Comparison of ENCODE assay signal across 8 mouse cellular contexts in the genomic region with DNA sequence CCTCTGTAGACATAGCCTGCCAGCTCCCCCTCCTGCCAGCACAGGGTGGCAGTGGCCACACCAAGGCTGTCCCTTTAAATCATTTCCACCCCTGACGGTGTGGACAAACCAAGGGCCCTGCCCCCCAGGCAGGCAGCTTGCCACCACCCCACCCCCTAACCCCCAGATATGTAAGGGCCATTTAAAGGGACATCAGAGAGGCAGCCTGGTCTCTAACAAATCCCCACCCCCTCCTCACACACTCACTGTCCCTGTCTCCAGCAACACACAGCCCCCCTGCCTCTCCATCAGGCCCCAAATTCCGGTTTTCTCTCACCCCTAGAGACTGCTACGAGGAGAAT. TPM values are rescaled to one million over a fixed set of nuclear protein-coding genes. Genes with fewer than 3 reads are reported as not detected.
DNase-seq lines count a peak whose midpoint lies in the region; ATAC-seq and TF ChIP-seq lines count a peak whose summit lies in the region.

No protein-coding gene starts in this region.

- intact Hi-C loops in left cerebral cortex, adult 2 months (cut with DNase I), result loop anchor here (5.0 to 10.0 kb wide), 2 partner anchors 167 to 250 kb away; a partner anchor contains a TSS
- intact Hi-C loops in heart, postnatal 36 days (cut with DNase I), result loop anchor here (5.0 to 10.0 kb wide), 4 partner anchors 303 to 820 kb away; a partner anchor contains a TSS

- peaks cover 3% of the 10 kb centered on the region; the same call in 1 of the 2 replicates for H3K36me3 ChIP-seq in forebrain, embryonic 11.5 days (ENCODE audit: control insufficient read depth, insufficient read depth, low read length)
- H3K36me3 ChIP-seq in limb, embryonic 10.5 days, result peaks cover 27% of the 10 kb centered on the region
- H3K36me3 ChIP-seq in midbrain, embryonic 15.5 days (replicated peaks), result 0 out of 2 replicates have a peak, but pooled peaks cover 11% of the 10 kb centered on the region

- peak overlapping the region; percentile 99 for H3K4me2 ChIP-seq in forebrain, embryonic 11.5 days (ENCODE audit: low read depth, low read length, severe bottlenecking)
- peak overlapping the region; percentile 85 for H3K4me2 ChIP-seq in midbrain, embryonic 15.5 days

- WGBS in forebrain, embryonic 11.5 days, result 0% methylated on average over 3 of the region's 3 CpGs
- WGBS in limb, embryonic 10.5 days, result 0% methylated on average over 3 of the region's 3 CpGs
- 0% methylated on average over 3 of the region's 3 CpGs for WGBS in midbrain, embryonic 15.5 days

- H3K9me3 ChIP-seq in forebrain, embryonic 11.5 days (ENCODE audit: control insufficient read depth, low read length), result no peaks in the 10 kb centered on the region
- H3K9me3 ChIP-seq in limb, embryonic 10.5 days (replicated peaks), result no peaks in the 10 kb centered on the region
- H3K9me3 ChIP-seq in midbrain, embryonic 15.5 days, result no peaks in the 10 kb centered on the region

- H3K27me3 ChIP-seq in forebrain, embryonic 11.5 days (ENCODE audit: control insufficient read depth, insufficient read depth, low read length), result no peaks in the 10 kb centered on the region
- no peaks in the 10 kb centered on the region for H3K27me3 ChIP-seq in limb, embryonic 10.5 days (ENCODE audit: low read depth, poor library complexity, severe bottlenecking)
- H3K27me3 ChIP-seq in midbrain, embryonic 15.5 days (replicated peaks), result no peaks in the 10 kb centered on the region

- peak overlapping the region; percentile 51 for H3K4me3 ChIP-seq in left cerebral cortex, adult 2 months
- peak overlapping the region; percentile 81 for H3K4me3 ChIP-seq in forebrain, embryonic 11.5 days (ENCODE audit: low read depth, low read length)
- peak overlapping the region; percentile 87 for H3K4me3 ChIP-seq in limb, embryonic 10.5 days
- peak overlapping the region; percentile 55 for H3K4me3 ChIP-seq in midbrain, embryonic 15.5 days

- peaks cover 45% of the 10 kb centered on the region for H3K4me1 ChIP-seq in forebrain, embryonic 11.5 days (replicated peaks; ENCODE audit: control insufficient read depth, insufficient read depth, low read length)
- H3K4me1 ChIP-seq in limb, embryonic 10.5 days, result peaks cover 92% of the 10 kb centered on the region
- H3K4me1 ChIP-seq in midbrain, embryonic 15.5 days, result peaks cover 73% of the 10 kb centered on the region

- H3K27ac ChIP-seq in left cerebral cortex, adult 2 months, result peak overlapping the region; percentile 87
- peak overlapping the region; percentile 100 for H3K27ac ChIP-seq in forebrain, embryonic 11.5 days (ENCODE audit: low read depth, low read length)
- peak overlapping the region; percentile 100 for H3K27ac ChIP-seq in limb, embryonic 10.5 days
- peak overlapping the region; percentile 96 for H3K27ac ChIP-seq in midbrain, embryonic 15.5 days

- no peak; the same call in 1 of the 2 replicates for TF ChIP-seq CTCF in left cerebral cortex, adult 2 months (IDR thresholded peaks at IDR 0.05)

- peak in 1 of 2 experiments; percentile 47 for DNase-seq in left cerebral cortex, adult 2 months (ENCODE audit: extremely low spot score in 1 of 2, low spot score in 2 of 2)
- no peak for DNase-seq in left cerebral cortex, adult 11 months (ENCODE audit: low spot score)
- peak; percentile 66 for DNase-seq in adrenal gland, postnatal 25 days
- DNase-seq in forebrain, embryonic 11.5 days (ENCODE audit: low spot score), result peak; percentile 80
- DNase-seq in heart, postnatal 36 days, result peak; percentile 48 to 56
- no peak for DNase-seq in limb, embryonic 10.5 days (ENCODE audit: low spot score)
- DNase-seq in thymus, postnatal 25 days, result no peak

- H3K9ac ChIP-seq in forebrain, embryonic 11.5 days (ENCODE audit: low read length), result peak overlapping the region; percentile 98
- peak overlapping the region; percentile 82 for H3K9ac ChIP-seq in midbrain, embryonic 15.5 days

- ATAC-seq in forebrain, embryonic 11.5 days (replicated peaks; ENCODE audit: low FRiP score), result peak; percentile 4; the same call in 1 of the 2 replicates
- ATAC-seq in midbrain, embryonic 15.5 days (replicated peaks), result peak; percentile 16

RNA-seq across cellular contexts. Expression of a gene that starts 1.8 kb away (rescaled TPM):
- total RNA-seq in left cerebral cortex, adult 2 months (2021), result 10 to 100 TPM; 31.1 to 45.3 TPM
- 45.1 and 46.2 TPM in 2 replicates for total RNA-seq in adrenal gland, postnatal 25 days (2021)
- 40.9 and 41.0 TPM in 2 replicates for polyA plus RNA-seq in forebrain, embryonic 11.5 days (2014; fragmentation: Nextera tagmentation; extraction: Ambion mirVana)
- 10 to 100 TPM; 26.1 to 29.1 TPM for total RNA-seq in heart, postnatal 36 days (2021)
- polyA plus RNA-seq in limb, embryonic 10.5 days (2016; fragmentation: Nextera tagmentation; extraction: Ambion mirVana), result 36.6 and 40.8 TPM in 2 replicates
- polyA plus RNA-seq in midbrain, embryonic 15.5 days (2015; fragmentation: Nextera tagmentation; extraction: Ambion mirVana), result 41.3 and 45.3 TPM in 2 replicates

RNA-seq across cellular contexts. Expression of a gene that starts 17.3 kb away (rescaled TPM):
- total RNA-seq in left cerebral cortex, adult 2 months (2021), result 1 to 10 TPM; 2.9 to 3.8 TPM
- total RNA-seq in adrenal gland, postnatal 25 days (2021), result 13.9 and 16.9 TPM in 2 replicates
- polyA plus RNA-seq in forebrain, embryonic 11.5 days (2014; fragmentation: Nextera tagmentation; extraction: Ambion mirVana), result 15.6 and 18.5 TPM in 2 replicates
- 10 to 100 TPM; 23.3 to 29.6 TPM for total RNA-seq in heart, postnatal 36 days (2021)
- polyA plus RNA-seq in limb, embryonic 10.5 days (2016; fragmentation: Nextera tagmentation; extraction: Ambion mirVana), result 23.0 and 24.7 TPM in 2 replicates
- 6.5 and 7.0 TPM in 2 replicates for polyA plus RNA-seq in midbrain, embryonic 15.5 days (2015; fragmentation: Nextera tagmentation; extraction: Ambion mirVana)

RNA-seq across cellular contexts. Expression of a gene that starts 19.9 kb away (rescaled TPM):
- total RNA-seq in left cerebral cortex, adult 2 months (2021), result 10 to 100 TPM; 40.7 to 45.6 TPM
- total RNA-seq in adrenal gland, postnatal 25 days (2021), result 43.5 and 51.0 TPM in 2 replicates
- 43.7 and 44.4 TPM in 2 replicates for polyA plus RNA-seq in forebrain, embryonic 11.5 days (2014; fragmentation: Nextera tagmentation; extraction: Ambion mirVana)
- 10 to 100 TPM; 29.6 to 31.8 TPM for total RNA-seq in heart, postnatal 36 days (2021)
- 45.2 and 51.6 TPM in 2 replicates for polyA plus RNA-seq in limb, embryonic 10.5 days (2016; fragmentation: Nextera tagmentation; extraction: Ambion mirVana)
- polyA plus RNA-seq in midbrain, embryonic 15.5 days (2015; fragmentation: Nextera tagmentation; extraction: Ambion mirVana), result 32.7 and 33.5 TPM in 2 replicates

RNA-seq across cellular contexts. Expression of a gene that starts 20.0 kb away (rescaled TPM):
- 100 to 1,000 TPM in 1 of 2 experiments, 10 to 100 TPM in 1; 94.0 to 113 TPM for total RNA-seq in left cerebral cortex, adult 2 months (2021)
- 127 and 149 TPM in 2 replicates for total RNA-seq in adrenal gland, postnatal 25 days (2021)
- 105 and 109 TPM in 2 replicates for polyA plus RNA-seq in forebrain, embryonic 11.5 days (2014; fragmentation: Nextera tagmentation; extraction: Ambion mirVana)
- total RNA-seq in heart, postnatal 36 days (2021), result 100 to 1,000 TPM; 101 to 103 TPM
- 140 and 151 TPM in 2 replicates for polyA plus RNA-seq in limb, embryonic 10.5 days (2016; fragmentation: Nextera tagmentation; extraction: Ambion mirVana)
- polyA plus RNA-seq in midbrain, embryonic 15.5 days (2015; fragmentation: Nextera tagmentation; extraction: Ambion mirVana), result 96.8 and 101 TPM in 2 replicates

RNA-seq across cellular contexts. Expression of a gene that starts 46.1 kb away (rescaled TPM):
- 100 to 1,000 TPM; 406 to 416 TPM for total RNA-seq in left cerebral cortex, adult 2 months (2021)
- total RNA-seq in adrenal gland, postnatal 25 days (2021), result 105 and 111 TPM in 2 replicates
- polyA plus RNA-seq in forebrain, embryonic 11.5 days (2014; fragmentation: Nextera tagmentation; extraction: Ambion mirVana), result 53.0 and 61.4 TPM in 2 replicates
- 10 to 100 TPM; 21.8 to 22.8 TPM for total RNA-seq in heart, postnatal 36 days (2021)
- polyA plus RNA-seq in limb, embryonic 10.5 days (2016; fragmentation: Nextera tagmentation; extraction: Ambion mirVana), result 35.1 and 70.5 TPM in 2 replicates
- 98.2 and 102 TPM in 2 replicates for polyA plus RNA-seq in midbrain, embryonic 15.5 days (2015; fragmentation: Nextera tagmentation; extraction: Ambion mirVana)

Comparison
In these comparisons a context has a peak if more than half of its experiments do, and no peak if none do; other contexts are left out.
1. DNase-seq: peak in adrenal gland, postnatal 25 days (single experiment), forebrain, embryonic 11.5 days (single experiment) and heart, postnatal 36 days (2 of 2); none in left cerebral cortex, adult 11 months (single experiment), limb, embryonic 10.5 days (single experiment) and thymus, postnatal 25 days (single experiment).
2. Peak in every context shown above with its lines, with median percentiles within 50 percentile points of each other: H3K27ac ChIP-seq and H3K4me3 ChIP-seq.